Mouse (Mus musculus) midbrain, postnatal 0 days (tissue): Measurements from ENCODE around the gene Socs3. TPM values are rescaled to one million over a fixed set of nuclear protein-coding genes. Genes with fewer than 3 reads are reported as not detected.
A peak's percentile ranks its signal among the peaks of the same experiment; 100 is the strongest.

Experiments used
- ATAC-seq: fragments of 200-750 bp; cut with Nextera tagmentation; 2 replicates; pipeline ENCODE4 v1.8.0; 2017; ENCODE audit warnings: moderate number of reproducible peaks, mild to moderate bottlenecking, moderate TSS enrichment, moderate library complexity; ENCODE audit not compliant: low FRiP score
- DNase-seq: peaks from one replicate; pipeline ENCODE4 v3.0.0-alpha.2; 2015; ENCODE audit warnings: low spot score
- H3K27ac ChIP-seq: fragments of 300-500 bp; sonication (generic); 2 replicates; pipeline ENCODE4 v1.5.1; 2014; ENCODE audit warnings: low read depth, mild to moderate bottlenecking, low read length, mixed read lengths
- H3K27me3 ChIP-seq: fragments of 300-500 bp; sonication (generic); 2 replicates; pipeline ENCODE4 v1.6.1; 2014; ENCODE audit warnings: low read length, control low read depth, mixed read lengths; ENCODE audit not compliant: insufficient read depth
- H3K36me3 ChIP-seq: fragments of 300-500 bp; sonication (generic); 2 replicates; pipeline ENCODE4 v1.6.1; 2014; ENCODE audit warnings: low read length, control low read depth, mixed read lengths; ENCODE audit not compliant: insufficient read depth
- H3K4me1 ChIP-seq: fragments of 300-500 bp; sonication (generic); 2 replicates; pipeline ENCODE4 v1.6.1; 2014; ENCODE audit warnings: mild to moderate bottlenecking, control low read depth, antibody characterized with exemption, low read length, mixed read lengths; ENCODE audit not compliant: insufficient read depth
- H3K4me2 ChIP-seq: fragments of 300-500 bp; sonication (generic); 2 replicates; pipeline ENCODE4 v1.6.1; 2014; ENCODE audit warnings: low read depth, mild to moderate bottlenecking, low read length, mixed read lengths; ENCODE audit not compliant: poor library complexity, severe bottlenecking
- H3K4me3 ChIP-seq: fragments of 300-500 bp; sonication (generic); 2 replicates; pipeline ENCODE4 v1.5.1; 2014; ENCODE audit warnings: low read depth, mild to moderate bottlenecking, low read length, moderate library complexity
- H3K9ac ChIP-seq: fragments of 300-500 bp; sonication (generic); replicated peaks from 2 replicates; pipeline ENCODE4 v1.6.1; 2014; ENCODE audit warnings: mild to moderate bottlenecking, low read length, moderate library complexity, mixed read lengths; ENCODE audit not compliant: poor library complexity, severe bottlenecking
- H3K9me3 ChIP-seq: fragments of 300-500 bp; sonication (generic); 2 replicates; pipeline ENCODE4 v1.6.1; 2016; ENCODE audit warnings: low read length, control low read depth
- CTCF ChIP-seq: IDR thresholded peaks from 2 replicates; pipeline ENCODE4 v1.5.1; 2016; ENCODE audit warnings: antibody characterized with exemption, mild to moderate bottlenecking
- WGBS: fragments of 180-500 bp; shearing (Covaris S2); extraction: QIAGEN DNeasy Blood & Tissue Kit; methylation state at CpG from one replicate; pipeline ENCODE4 v1.1.7; 2014; 5-methylcytosine and 5-hydroxymethylcytosine counted together
- polyA plus RNA-seq: library from polyadenylated mRNA; unstranded; fragments of >200 nt; fragmentation: Nextera tagmentation; extraction: Ambion mirVana; gene quantifications from 2 replicates; pipeline ENCODE4 v1.2.1, GENCODE M21; 2015
- total RNA-seq: library from RNA; depleted of rRNA; stranded (reverse); fragments of >200 nt; gene quantifications from 2 replicates; pipeline ENCODE4 v1.2.3, GENCODE M21; 2014

Socs3 gene
- total and polyA plus RNA-seq, 2 experiments from 2014 or later = 4.9 to 8.5 TPM

DNA sequence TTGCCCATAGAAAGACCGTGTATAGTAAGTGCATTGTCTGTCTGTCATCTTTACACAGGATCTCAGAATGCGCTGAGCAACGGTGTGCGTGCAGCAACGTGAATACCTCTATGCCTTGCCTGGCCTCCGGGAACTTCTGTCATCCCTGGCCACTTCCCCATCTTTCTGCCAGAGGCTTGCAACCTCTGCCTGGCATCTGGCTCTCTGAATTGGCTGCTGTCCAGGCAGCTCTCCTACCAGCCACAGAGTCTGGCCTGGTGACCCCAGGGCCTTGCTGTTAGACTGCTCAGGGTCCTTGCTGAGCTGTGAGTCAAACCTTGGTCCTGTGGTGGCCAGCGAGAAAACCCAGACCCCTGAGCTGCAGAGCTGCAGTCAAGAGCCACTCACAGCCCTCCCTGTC is 11.7 kb downstream of the Socs3 start:
- Histone ChIP-seq H3K27ac (no peak overlapping the region), H3K9me3 (no peaks in the 10 kb centered on the region), H3K27me3 (no peaks in the 10 kb centered on the region), H3K36me3 (no peaks in the 10 kb centered on the region), H3K4me1 (peaks cover 12% of the 10 kb centered on the region), H3K4me3 (no peak overlapping the region), H3K4me2 (no peak overlapping the region), H3K9ac (no peak overlapping the region)
- no peak for ATAC-seq
- DNase-seq = no peak
- WGBS = 51% methylated on average over 7 of the region's 7 CpGs
- no peak for TF ChIP-seq CTCF

DNA sequence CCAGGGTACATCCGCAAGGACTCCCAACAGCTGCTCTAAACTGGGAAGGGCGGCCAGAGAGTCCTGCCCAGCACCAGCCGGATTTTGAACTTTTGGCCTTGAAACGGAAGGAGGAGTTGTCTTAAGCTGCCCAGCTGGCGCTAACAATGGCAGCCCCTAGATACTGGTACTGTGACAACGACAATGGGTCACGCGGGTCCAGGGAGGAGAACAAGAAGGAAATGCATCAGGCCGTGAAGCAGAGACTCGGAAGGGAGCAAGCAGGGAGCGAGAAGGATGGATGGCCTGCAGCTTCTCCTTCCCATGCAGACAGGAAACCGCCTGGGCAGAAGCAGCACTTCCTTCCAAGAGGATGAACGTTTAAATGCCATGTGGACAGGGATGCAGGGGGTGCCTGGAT is 14.2 kb downstream of the Socs3 start:
- ATAC-seq (no peak), DNase-seq (no peak)
- Histone ChIP-seq H3K9me3 (no peaks in the 10 kb centered on the region), H3K36me3 (no peaks in the 10 kb centered on the region), H3K27me3 (no peaks in the 10 kb centered on the region), H3K4me1 (no peaks in the 10 kb centered on the region; the same call in 1 of the 2 replicates), H3K4me3 (no peak overlapping the region), H3K9ac (no peak overlapping the region), H3K4me2 (no peak overlapping the region), H3K27ac (no peak overlapping the region)
- TF ChIP-seq CTCF = no peak
- 51% methylated on average over 13 of the region's 13 CpGs for WGBS

DNA sequence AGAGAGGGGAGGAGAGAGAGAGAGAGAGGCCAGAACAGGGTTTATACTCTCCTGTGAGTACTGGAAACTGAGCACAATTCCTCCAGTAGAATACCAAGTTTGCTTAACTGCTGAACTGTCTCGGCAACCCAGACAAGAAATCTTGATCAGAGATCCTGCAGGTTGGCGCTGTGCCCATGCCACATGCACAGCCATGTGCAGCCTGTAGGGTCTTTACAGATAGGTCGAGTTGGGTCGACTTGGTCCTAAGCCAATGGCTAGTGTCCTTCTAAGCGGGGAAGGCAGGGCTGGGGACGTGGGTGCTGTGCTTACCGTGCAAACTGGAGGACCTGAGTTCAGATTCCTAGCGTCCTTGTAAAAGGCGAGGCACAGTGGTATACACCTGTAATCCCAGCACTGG is 15.0 kb downstream of the Socs3 start:
- no peak overlapping the region for H3K27ac ChIP-seq
- DNase-seq (no peak), ATAC-seq (no peak)
- no peak overlapping the region for H3K4me3 ChIP-seq
- H3K4me1 ChIP-seq = peaks cover 3% of the 10 kb centered on the region; the same call in 1 of the 2 replicates
- no peak overlapping the region for H3K9ac ChIP-seq
- H3K4me2 ChIP-seq = no peak overlapping the region
- H3K9me3 ChIP-seq = no peaks in the 10 kb centered on the region
- WGBS = 81% methylated on average over 9 of the region's 9 CpGs
- TF ChIP-seq CTCF = no peak
- H3K27me3 ChIP-seq = no peaks in the 10 kb centered on the region
- H3K36me3 ChIP-seq = no peaks in the 10 kb centered on the region

DNA sequence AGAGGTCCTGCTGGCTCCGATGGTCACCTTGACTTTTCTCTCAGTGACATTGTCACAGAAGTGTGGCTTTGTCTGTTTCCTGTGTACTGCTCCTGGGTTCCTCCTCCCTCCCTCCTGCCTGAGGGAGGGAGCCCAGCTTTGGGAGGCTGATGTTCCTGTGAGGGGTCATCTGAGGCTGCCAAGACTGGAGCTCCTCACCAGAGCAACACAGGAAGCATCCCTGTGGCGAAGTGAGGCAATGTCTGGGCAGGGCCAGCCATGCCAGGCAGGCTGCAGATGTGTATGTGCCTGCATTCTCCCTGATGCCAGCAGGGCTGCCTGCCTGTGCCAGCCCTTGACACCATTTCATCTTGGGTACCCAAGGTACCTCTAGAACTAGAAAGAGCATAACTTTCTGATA is 15.8 kb downstream of the Socs3 start:
- no peak overlapping the region for H3K4me2 ChIP-seq
- WGBS = 56% methylated on average over 2 of the region's 2 CpGs
- TF ChIP-seq CTCF = 0 out of 2 replicates have a peak, but pooled peaks have one; percentile 6
- H3K9me3 ChIP-seq = no peaks in the 10 kb centered on the region
- H3K4me3 ChIP-seq = no peak overlapping the region
- H3K9ac ChIP-seq = no peak overlapping the region
- no peaks in the 10 kb centered on the region for H3K36me3 ChIP-seq
- peaks cover 7% of the 10 kb centered on the region; the same call in 1 of the 2 replicates for H3K4me1 ChIP-seq
- 0 out of 2 replicates have a peak, but pooled peaks cover 6% of the 10 kb centered on the region for H3K27me3 ChIP-seq
- peak; percentile 67 for DNase-seq
- H3K27ac ChIP-seq = no peak overlapping the region
- no peak for ATAC-seq

DNA sequence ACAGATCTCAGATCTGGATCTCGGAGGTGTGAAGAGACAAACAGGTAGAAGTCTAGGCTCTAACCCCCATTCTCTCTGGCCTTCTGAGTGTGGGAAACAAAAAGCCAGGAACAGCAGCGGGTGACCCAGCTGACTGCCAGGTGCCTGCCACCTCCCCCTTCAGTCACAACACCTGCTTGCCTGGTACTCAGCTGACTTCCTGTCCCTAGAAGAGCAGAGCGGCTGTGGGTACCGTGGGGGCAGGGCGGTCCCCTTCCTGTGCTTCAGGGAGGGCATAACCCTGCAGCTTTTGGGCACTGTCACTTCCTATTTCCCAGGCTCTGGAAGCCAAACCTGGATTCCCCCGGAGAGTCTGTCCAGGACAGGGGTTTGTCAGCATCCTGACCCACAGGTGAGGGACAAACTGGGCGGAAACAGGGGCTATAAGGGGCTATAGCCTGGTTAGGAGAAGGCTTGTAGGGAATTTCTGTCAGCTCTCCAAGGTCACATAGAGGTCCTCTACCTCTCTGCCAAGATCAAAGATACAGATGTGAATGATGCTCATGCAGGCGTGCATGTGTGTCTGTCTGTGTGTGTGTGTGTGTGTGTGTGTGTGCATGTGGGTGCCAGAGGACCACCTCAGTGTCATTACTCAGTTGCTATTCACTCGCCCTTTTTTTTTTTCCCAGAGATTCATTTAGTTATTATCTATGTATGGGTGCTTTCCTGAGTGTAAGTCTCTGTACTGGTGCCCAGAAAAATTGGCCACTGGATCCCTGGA is 17.5 kb downstream of the Socs3 start:
- 0 out of 2 replicates have a peak, but pooled peaks cover 6% of the 10 kb centered on the region for H3K27me3 ChIP-seq
- no peak overlapping the region for H3K27ac ChIP-seq
- H3K36me3 ChIP-seq = no peaks in the 10 kb centered on the region
- H3K4me1 ChIP-seq = peaks cover 7% of the 10 kb centered on the region; the same call in 1 of the 2 replicates
- WGBS = 81% methylated on average over 9 of the region's 9 CpGs
- no peak overlapping the region for H3K9ac ChIP-seq
- H3K4me3 ChIP-seq = no peak overlapping the region
- DNase-seq (no peak), ATAC-seq (no peak)
- H3K4me2 ChIP-seq = no peak overlapping the region
- H3K9me3 ChIP-seq = no peaks in the 10 kb centered on the region
- TF ChIP-seq CTCF = no peak

DNA sequence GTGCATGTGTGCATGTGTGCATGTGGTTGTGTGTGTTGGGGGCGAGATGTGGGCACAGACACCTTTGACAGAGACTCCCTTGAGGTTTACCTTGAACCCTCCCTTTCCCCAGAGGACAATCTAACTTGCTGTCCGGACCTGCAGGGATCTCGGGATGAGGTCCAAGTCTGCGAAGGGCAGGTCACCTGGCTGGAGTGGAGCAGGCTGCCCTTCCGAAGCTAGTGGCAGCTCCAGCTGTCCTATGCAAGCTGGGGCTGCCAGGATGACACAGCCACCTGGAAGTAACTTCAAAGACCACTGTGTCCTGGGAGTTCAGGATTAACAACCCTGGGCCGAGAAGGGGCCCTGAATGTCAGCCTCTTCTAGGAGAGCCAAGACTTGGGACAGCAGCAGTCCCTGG is 18.5 kb downstream of the Socs3 start:
- Histone ChIP-seq H3K27me3 (0 out of 2 replicates have a peak, but pooled peaks cover 6% of the 10 kb centered on the region), H3K9ac (no peak overlapping the region), H3K4me1 (peaks cover 7% of the 10 kb centered on the region; the same call in 1 of the 2 replicates), H3K36me3 (no peaks in the 10 kb centered on the region), H3K9me3 (no peaks in the 10 kb centered on the region), H3K4me2 (no peak overlapping the region), H3K27ac (no peak overlapping the region), H3K4me3 (no peak overlapping the region)
- WGBS = 80% methylated on average over 6 of the region's 6 CpGs
- no peak for ATAC-seq
- no peak for DNase-seq
- TF ChIP-seq CTCF = no peak
